Mouse (Mus musculus) heart, adult 9 months (tissue): ENCODE data around the gene Corin.

Experiments used
- DNase-seq, 2 experiments: peaks; one replicate each; pipeline ENCODE4 v3.0.0; 2022; ENCODE audit warnings: low spot score in 2 of 2

Gene Corin

GRCm38 (mm10) chr5:72503531-72504523 lies at the start of gene Corin:
Corin (minus strand) TSS chr5:72504473.
- DNase-seq: peak in 1 of 2 experiments; percentile 16

GRCm38 (mm10) chr5:72551209-72551608 lies 46.9 kb upstream of the Corin start:
- DNase-seq: no peak

- DNase-seq: no peak
Observed at GRCm38 (mm10) chr5:72528896-72529295, 24.6 kb upstream of the Corin start.

- DNase-seq: no peak
Observed at GRCm38 (mm10) chr5:72513808-72514207, 9.5 kb upstream of the Corin start.

- DNase-seq: no peak
Observed at GRCm38 (mm10) chr5:72505740-72506139, 1.5 kb upstream of the Corin start.

GRCm38 (mm10) chr5:72502778-72503177 lies 1.5 kb downstream of the Corin start:
- no peak for DNase-seq

- DNase-seq: no peak
Observed at GRCm38 (mm10) chr5:72501763-72502162, 2.5 kb downstream of the Corin start.

- DNase-seq: no peak
Observed at GRCm38 (mm10) chr5:72498271-72498670, 6.0 kb downstream of the Corin start.

- no peak for DNase-seq
Observed at GRCm38 (mm10) chr5:72496756-72497155, 7.5 kb downstream of the Corin start.

GRCm38 (mm10) chr5:72493906-72494305 lies 10.4 kb downstream of the Corin start:
- peak; percentile 35 for DNase-seq

- DNase-seq: no peak
Observed at GRCm38 (mm10) chr5:72491232-72491631, 13.0 kb downstream of the Corin start.

GRCm38 (mm10) chr5:72480456-72480855 lies 23.8 kb downstream of the Corin start:
- no peak for DNase-seq

- DNase-seq: no peak
Observed at GRCm38 (mm10) chr5:72472317-72473009, 31.8 kb downstream of the Corin start.

GRCm38 (mm10) chr5:72471746-72472145 lies 32.5 kb downstream of the Corin start:
- DNase-seq: no peak

- no peak for DNase-seq
Observed at GRCm38 (mm10) chr5:72464932-72465331, 39.3 kb downstream of the Corin start.

GRCm38 (mm10) chr5:72459374-72460112 lies 44.7 kb downstream of the Corin start:
- no peak for DNase-seq

GRCm38 (mm10) chr5:72453690-72454089 lies 50.6 kb downstream of the Corin start:
- DNase-seq: peak in 1 of 2 experiments; percentile 48

GRCm38 (mm10) chr5:72453176-72453575 lies 51.1 kb downstream of the Corin start:
- DNase-seq: no peak

- no peak for DNase-seq
Observed at GRCm38 (mm10) chr5:72452750-72453149, 51.5 kb downstream of the Corin start.

GRCm38 (mm10) chr5:72448846-72449245 lies 55.4 kb downstream of the Corin start:
- no peak for DNase-seq

GRCm38 (mm10) chr5:72446104-72446503 lies 58.2 kb downstream of the Corin start:
- peak; percentile 47 to 75 for DNase-seq

GRCm38 (mm10) chr5:72443946-72444345 lies 60.3 kb downstream of the Corin start:
- no peak for DNase-seq
